Mouse (Mus musculus) midbrain, postnatal 0 days (tissue): ENCODE measurements at regions not wholly inside any gene's neighbourhood (a gene's known extent, or its start where the extent isn't known, plus 50 kb on each side); places are given as distances from the start of the nearest gene placed in this dataset.

Source experiments
- ATAC-seq: fragments of 200-750 bp; cut with Nextera tagmentation; 2 replicates; pipeline ENCODE4 v1.8.0; 2017; ENCODE audit warnings: moderate number of reproducible peaks, mild to moderate bottlenecking, moderate TSS enrichment, moderate library complexity; ENCODE audit not compliant: low FRiP score
- DNase-seq: peaks from one replicate; pipeline ENCODE4 v3.0.0-alpha.2; 2015; ENCODE audit warnings: low spot score
- H3K27ac ChIP-seq: fragments of 300-500 bp; sonication (generic); 2 replicates; pipeline ENCODE4 v1.5.1; 2014; ENCODE audit warnings: low read depth, mild to moderate bottlenecking, low read length, mixed read lengths
- H3K27me3 ChIP-seq: fragments of 300-500 bp; sonication (generic); 2 replicates; pipeline ENCODE4 v1.6.1; 2014; ENCODE audit warnings: low read length, control low read depth, mixed read lengths; ENCODE audit not compliant: insufficient read depth
- H3K36me3 ChIP-seq: fragments of 300-500 bp; sonication (generic); 2 replicates; pipeline ENCODE4 v1.6.1; 2014; ENCODE audit warnings: low read length, control low read depth, mixed read lengths; ENCODE audit not compliant: insufficient read depth
- H3K4me1 ChIP-seq: fragments of 300-500 bp; sonication (generic); 2 replicates; pipeline ENCODE4 v1.6.1; 2014; ENCODE audit warnings: mild to moderate bottlenecking, control low read depth, antibody characterized with exemption, low read length, mixed read lengths; ENCODE audit not compliant: insufficient read depth
- H3K4me2 ChIP-seq: fragments of 300-500 bp; sonication (generic); 2 replicates; pipeline ENCODE4 v1.6.1; 2014; ENCODE audit warnings: low read depth, mild to moderate bottlenecking, low read length, mixed read lengths; ENCODE audit not compliant: poor library complexity, severe bottlenecking
- H3K4me3 ChIP-seq: fragments of 300-500 bp; sonication (generic); 2 replicates; pipeline ENCODE4 v1.5.1; 2014; ENCODE audit warnings: low read depth, mild to moderate bottlenecking, low read length, moderate library complexity
- H3K9ac ChIP-seq: fragments of 300-500 bp; sonication (generic); replicated peaks from 2 replicates; pipeline ENCODE4 v1.6.1; 2014; ENCODE audit warnings: mild to moderate bottlenecking, low read length, moderate library complexity, mixed read lengths; ENCODE audit not compliant: poor library complexity, severe bottlenecking
- H3K9me3 ChIP-seq: fragments of 300-500 bp; sonication (generic); 2 replicates; pipeline ENCODE4 v1.6.1; 2016; ENCODE audit warnings: low read length, control low read depth
- CTCF ChIP-seq: IDR thresholded peaks from 2 replicates; pipeline ENCODE4 v1.5.1; 2016; ENCODE audit warnings: antibody characterized with exemption, mild to moderate bottlenecking
- WGBS: fragments of 180-500 bp; shearing (Covaris S2); extraction: QIAGEN DNeasy Blood & Tissue Kit; methylation state at CpG from one replicate; pipeline ENCODE4 v1.1.7; 2014; 5-methylcytosine and 5-hydroxymethylcytosine counted together

DNA sequence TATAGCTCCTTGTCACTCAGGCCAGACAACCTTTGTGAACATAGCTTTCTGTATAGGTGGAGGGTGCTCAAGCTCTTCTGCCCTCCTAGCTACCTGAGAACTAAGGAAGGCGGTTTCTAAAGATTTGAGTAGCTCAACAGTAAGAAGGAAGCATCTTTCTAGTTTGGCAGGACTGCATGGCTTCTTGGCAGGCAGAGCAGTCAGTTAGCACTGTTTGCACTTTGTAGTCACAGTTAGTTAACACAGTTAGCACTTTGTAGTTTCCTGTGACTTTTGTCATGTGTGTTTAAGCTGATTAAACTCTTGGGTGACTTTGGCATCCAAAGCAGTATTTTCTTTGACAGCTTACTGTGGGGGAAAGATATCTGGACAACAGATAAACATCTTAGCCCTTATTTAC lies 219.7 kb downstream of the Zbbx start:
- no peak overlapping the region for H3K27ac ChIP-seq
- no peaks in the 10 kb centered on the region for H3K9me3 ChIP-seq
- no peak for ATAC-seq
- no peak overlapping the region for H3K4me2 ChIP-seq
- H3K9ac ChIP-seq: no peak overlapping the region
- H3K27me3 ChIP-seq: no peaks in the 10 kb centered on the region
- no peaks in the 10 kb centered on the region for H3K36me3 ChIP-seq
- WGBS: 87% methylated on average over 1 of the region's 1 CpGs
- H3K4me3 ChIP-seq: no peak overlapping the region
- TF ChIP-seq CTCF: no peak
- DNase-seq: no peak
- H3K4me1 ChIP-seq: no peaks in the 10 kb centered on the region

DNA sequence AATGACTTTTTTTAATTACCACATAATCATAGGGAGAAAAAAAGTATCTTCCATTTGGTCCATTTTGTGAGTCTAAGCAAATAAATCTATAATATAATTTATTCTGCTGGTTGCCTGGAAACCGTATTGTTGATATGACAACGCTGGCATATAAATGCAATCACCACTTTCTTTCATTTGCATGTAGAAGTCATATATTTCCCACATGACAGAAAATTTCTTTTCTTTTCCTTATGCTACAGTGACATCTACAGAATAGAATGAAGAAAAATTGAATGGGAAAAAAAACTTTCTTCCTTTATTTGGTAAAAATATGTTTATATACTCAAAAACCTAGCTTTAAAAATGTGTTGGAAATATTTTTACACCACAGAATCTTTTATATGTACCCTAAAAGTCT lies 243.6 kb downstream of the Zbbx start:
- 48% methylated on average over 2 of the region's 2 CpGs for WGBS
- no peak overlapping the region for H3K9ac ChIP-seq
- H3K9me3 ChIP-seq: no peaks in the 10 kb centered on the region
- H3K27ac ChIP-seq: no peak overlapping the region
- H3K4me2 ChIP-seq: no peak overlapping the region
- no peaks in the 10 kb centered on the region for H3K36me3 ChIP-seq
- peak; percentile 55 for TF ChIP-seq CTCF
- no peaks in the 10 kb centered on the region for H3K27me3 ChIP-seq
- DNase-seq (peak; percentile 48), ATAC-seq (peak; percentile 54; the same call in 1 of the 2 replicates)
- no peaks in the 10 kb centered on the region for H3K4me1 ChIP-seq
- H3K4me3 ChIP-seq: no peak overlapping the region

DNA sequence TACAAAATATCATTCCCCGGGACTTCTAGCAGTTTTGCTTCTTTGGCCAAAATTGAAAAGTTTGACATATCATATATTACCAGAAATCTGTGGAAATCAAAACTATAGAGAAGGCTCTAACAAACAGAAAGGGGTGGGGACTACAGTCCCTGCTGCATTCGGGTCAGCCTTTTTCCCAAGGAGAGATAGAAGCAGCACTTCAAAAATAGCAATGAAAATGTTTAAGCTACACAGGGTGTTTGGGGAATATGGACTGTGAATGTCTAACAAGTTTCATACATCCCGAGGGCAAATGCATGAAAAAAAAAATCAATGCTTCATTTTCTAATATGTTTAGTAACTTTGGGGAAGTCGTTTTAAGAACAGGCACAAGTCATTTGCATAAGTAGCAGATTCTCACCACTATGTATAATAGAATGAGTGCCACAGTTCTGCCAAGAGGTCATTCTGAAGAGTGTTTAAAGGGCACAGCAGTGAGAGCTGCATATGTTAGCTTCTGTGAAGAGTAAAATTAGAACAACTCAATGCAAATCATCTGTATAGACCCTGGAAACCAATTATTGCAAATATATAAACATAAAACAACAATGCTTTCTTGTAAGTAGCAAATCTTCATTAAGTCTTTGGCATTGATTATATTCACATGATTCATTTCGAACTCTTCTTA lies 244.2 kb downstream of the Zbbx start:
- Histone ChIP-seq H3K9ac (no peak overlapping the region), H3K4me3 (no peak overlapping the region), H3K27me3 (no peaks in the 10 kb centered on the region), H3K4me2 (no peak overlapping the region), H3K27ac (no peak overlapping the region), H3K9me3 (no peaks in the 10 kb centered on the region), H3K36me3 (no peaks in the 10 kb centered on the region), H3K4me1 (no peaks in the 10 kb centered on the region)
- TF ChIP-seq CTCF: no peak
- DNase-seq: peak; percentile 20
- no peak for ATAC-seq
- WGBS: 49% methylated on average over 5 of the region's 5 CpGs

DNA sequence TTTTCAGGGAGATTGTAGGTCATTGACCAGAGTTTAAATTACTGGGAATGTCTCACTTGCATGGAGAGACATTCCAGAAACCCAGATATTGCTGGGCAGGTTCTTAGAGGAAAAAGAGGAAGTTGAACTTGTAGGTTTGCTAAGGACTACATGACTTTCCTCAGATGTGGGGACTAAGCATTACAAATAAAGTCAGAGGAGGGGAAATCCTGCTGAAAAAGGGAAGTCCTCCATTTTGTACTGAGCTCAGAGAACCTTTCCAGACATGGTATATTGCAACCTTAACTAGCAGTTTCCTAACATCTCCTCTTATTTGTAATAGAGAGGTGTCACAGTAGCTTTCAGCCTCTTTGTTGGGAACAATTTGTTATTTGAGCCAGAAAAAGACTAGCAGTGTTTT lies 260.7 kb downstream of the Zbbx start:
- ATAC-seq: no peak

More for the DNA sequence above, 260.7 kb downstream of the Zbbx start:
- DNase-seq: no peak
- Histone ChIP-seq H3K9me3 (no peaks in the 10 kb centered on the region), H3K27me3 (no peaks in the 10 kb centered on the region), H3K4me3 (no peak overlapping the region), H3K27ac (no peak overlapping the region), H3K4me2 (no peak overlapping the region), H3K9ac (no peak overlapping the region), H3K4me1 (no peaks in the 10 kb centered on the region), H3K36me3 (no peaks in the 10 kb centered on the region)
- no peak for TF ChIP-seq CTCF
